Mouse (Mus musculus) MEL (cell line): ENCODE measurements at regions not wholly inside any gene's neighbourhood (a gene's known extent, or its start where the extent isn't known, plus 50 kb on each side); places are given as distances from the start of the nearest gene placed in this dataset.
A peak's percentile ranks its signal among the peaks of the same experiment; 100 is the strongest.

ENCODE experiments used
- DNase-seq: peaks from one replicate; pipeline ENCODE4 v3.0.0; 2011; ENCODE audit warnings: low read depth, low spot score
- H3K27ac ChIP-seq: 2 replicates; pipeline ENCODE4 v1.5.1; 2012; ENCODE audit warnings: low read depth, mild to moderate bottlenecking, control low read depth, low read length, moderate library complexity; ENCODE audit not compliant: control insufficient read depth
- H3K27me3 ChIP-seq, 2 experiments: fragments of 150-350 bp in 1 of 2; sonication (generic) in 1 of 2; 2 replicates each; pipeline ENCODE4 v1.6.1; 2012; ENCODE audit warnings: low read length in 2 of 2, mild to moderate bottlenecking in 2 of 2, improper control_type of control experiment in 1 of 2, moderate library complexity in 1 of 2; ENCODE audit not compliant: insufficient read depth in 2 of 2, control insufficient read depth in 1 of 2
- H3K36me3 ChIP-seq, 2 experiments: 2 replicates each; pipeline ENCODE4 v1.6.1; 2012 to 2014; ENCODE audit warnings: low read length in 2 of 2, improper control_type of control experiment in 1 of 2, inconsistent platforms in 1 of 2, mild to moderate bottlenecking in 1 of 2; ENCODE audit not compliant: insufficient read depth in 2 of 2, control insufficient read depth in 1 of 2
- H3K4me1 ChIP-seq, 2 experiments: fragments of 150-350 bp in 1 of 2; sonication (generic) in 1 of 2; 2 replicates each; pipeline ENCODE4 v1.6.1; 2012; ENCODE audit warnings: low read length in 2 of 2, improper control_type of control experiment in 1 of 2, mild to moderate bottlenecking in 1 of 2; ENCODE audit not compliant: insufficient read depth in 2 of 2, control insufficient read depth in 1 of 2
- H3K4me3 ChIP-seq, 2 experiments: fragments of 150-350 bp in 1 of 2; sonication (generic) in 1 of 2; 2 replicates each; pipeline ENCODE4 v1.5.1; 2012; ENCODE audit warnings: low read depth in 2 of 2, low read length in 2 of 2, mild to moderate bottlenecking in 2 of 2, moderate library complexity in 2 of 2, control low read depth in 1 of 2, improper control_type of control experiment in 1 of 2; ENCODE audit not compliant: control insufficient read depth in 1 of 2, insufficient read depth in 1 of 2
- H3K79me2 ChIP-seq: 2 replicates; pipeline ENCODE4 v1.6.1; 2012; ENCODE audit warnings: mild to moderate bottlenecking, low read length, moderate library complexity; ENCODE audit not compliant: control insufficient read depth, poor library complexity, insufficient read depth
- H3K9ac ChIP-seq: 2 replicates; pipeline ENCODE4 v1.6.1; 2012; ENCODE audit warnings: low read depth, mild to moderate bottlenecking, control low read depth, low read length, moderate library complexity; ENCODE audit not compliant: control insufficient read depth, poor library complexity, severe bottlenecking
- H3K9me3 ChIP-seq: fragments of 150-350 bp; sonication (generic); replicated peaks from 2 replicates; pipeline ENCODE4 v1.6.1; 2012; ENCODE audit warnings: mild to moderate bottlenecking, low read length, improper control_type of control experiment, moderate library complexity; ENCODE audit not compliant: insufficient read depth
- BHLHE40 ChIP-seq: IDR thresholded peaks from 2 replicates; pipeline ENCODE4 v1.6.1; 2012; ENCODE audit warnings: low read depth, mild to moderate bottlenecking, inconsistent platforms, low read length, improper control_type of control experiment, borderline replicate concordance
- CHD1 ChIP-seq: IDR thresholded peaks from 2 replicates; pipeline ENCODE4 v1.6.1; 2012; ENCODE audit warnings: low read depth, mild to moderate bottlenecking, inconsistent platforms, low read length, improper control_type of control experiment
- CHD2 ChIP-seq: IDR thresholded peaks from 2 replicates; pipeline ENCODE4 v1.6.1; 2011; ENCODE audit warnings: low read length, improper control_type of control experiment
- CTCF ChIP-seq, 3 experiments: IDR thresholded peaks in 2 of 3; conservative IDR thresholded peaks in 1 of 3; 2 replicates each; pipeline ENCODE4 v1.5.1; 2011 to 2012; ENCODE audit warnings: low read length in 3 of 3, low read depth in 2 of 3, mild to moderate bottlenecking in 2 of 3, improper control_type of control experiment in 1 of 3, inconsistent platforms in 1 of 3, mixed read lengths in 1 of 3, moderate library complexity in 1 of 3; ENCODE audit not compliant: control insufficient read depth in 1 of 3, insufficient read depth in 1 of 3, poor library complexity in 1 of 3, severe bottlenecking in 1 of 3
- E2F4 ChIP-seq: IDR thresholded peaks from 2 replicates; pipeline ENCODE4 v1.6.1; 2011; ENCODE audit warnings: low read depth, low read length, improper control_type of control experiment, borderline replicate concordance
- ELF1 ChIP-seq: IDR thresholded peaks from 2 replicates; pipeline ENCODE4 v1.6.1; 2014; ENCODE audit warnings: low read depth, mild to moderate bottlenecking, inconsistent platforms, low read length, improper control_type of control experiment, moderate library complexity
- EP300 ChIP-seq, 2 experiments: IDR thresholded peaks; 2 replicates each; pipeline ENCODE4 v1.6.1; 2011; ENCODE audit warnings: improper control_type of control experiment in 2 of 2, low read length in 2 of 2, low read depth in 1 of 2, mild to moderate bottlenecking in 1 of 2
- ETS1 ChIP-seq: IDR thresholded peaks from 2 replicates; pipeline ENCODE4 v1.6.1; 2012; ENCODE audit warnings: low read depth, mild to moderate bottlenecking, inconsistent platforms, low read length, improper control_type of control experiment, moderate library complexity
- GABPA ChIP-seq: IDR thresholded peaks from 2 replicates; pipeline ENCODE4 v1.6.1; 2012; ENCODE audit warnings: low read depth, mild to moderate bottlenecking, inconsistent platforms, low read length, improper control_type of control experiment, moderate library complexity
- HCFC1 ChIP-seq: IDR thresholded peaks from 2 replicates; pipeline ENCODE4 v1.6.1; 2012; ENCODE audit warnings: low read depth, mild to moderate bottlenecking, inconsistent platforms, low read length, improper control_type of control experiment, moderate library complexity
- JUND ChIP-seq: IDR thresholded peaks from 2 replicates; pipeline ENCODE4 v1.6.1; 2011; ENCODE audit warnings: low read depth, mild to moderate bottlenecking, improper control_type of control experiment, low read length
- KAT2A ChIP-seq: conservative IDR thresholded peaks from 2 replicates; pipeline ENCODE4 v1.6.1; 2012; ENCODE audit warnings: low read depth, low read length, improper control_type of control experiment, inconsistent platforms
- MAFK ChIP-seq: IDR thresholded peaks from 2 replicates; pipeline ENCODE4 v1.6.1; 2011; ENCODE audit warnings: low read depth, mild to moderate bottlenecking, low read length, improper control_type of control experiment, borderline replicate concordance
- MAX ChIP-seq: IDR thresholded peaks from 2 replicates; pipeline ENCODE4 v1.6.1; 2011; ENCODE audit warnings: low read length, improper control_type of control experiment
- MAZ ChIP-seq: IDR thresholded peaks from 2 replicates; pipeline ENCODE4 v1.6.1; 2012; ENCODE audit warnings: low read depth, mild to moderate bottlenecking, inconsistent platforms, low read length, improper control_type of control experiment
- MEF2A ChIP-seq: IDR thresholded peaks from 2 replicates; pipeline ENCODE4 v1.6.1; 2014; ENCODE audit warnings: low read depth, mild to moderate bottlenecking, inconsistent platforms, low read length, improper control_type of control experiment; ENCODE audit not compliant: poor library complexity, insufficient replicate concordance, severe bottlenecking; ENCODE audit errors: extremely low read depth
- MXI1 ChIP-seq: IDR thresholded peaks from 2 replicates; pipeline ENCODE4 v1.6.1; 2011; ENCODE audit warnings: mild to moderate bottlenecking, low read depth, low read length, improper control_type of control experiment
- MYB ChIP-seq: IDR thresholded peaks from 2 replicates; pipeline ENCODE4 v1.6.1; 2011; ENCODE audit warnings: mild to moderate bottlenecking, low read depth, low read length, improper control_type of control experiment
- MYC ChIP-seq: IDR thresholded peaks from 2 replicates; pipeline ENCODE4 v1.6.1; 2011; ENCODE audit warnings: low read depth, mild to moderate bottlenecking, low read length, improper control_type of control experiment, moderate library complexity
- NELFE ChIP-seq: IDR thresholded peaks from 2 replicates; pipeline ENCODE4 v1.6.1; 2011; ENCODE audit warnings: low read depth, low read length, improper control_type of control experiment
- NRF1 ChIP-seq: IDR thresholded peaks from 2 replicates; pipeline ENCODE4 v1.6.1; 2014; ENCODE audit warnings: low read depth, mild to moderate bottlenecking, inconsistent platforms, low read length, improper control_type of control experiment, moderate library complexity; ENCODE audit not compliant: poor library complexity, insufficient read depth, severe bottlenecking
- POLR2A ChIP-seq, 2 experiments: IDR thresholded peaks; 2 replicates each; pipeline ENCODE4 v1.6.1; 2011 to 2012; ENCODE audit warnings: low read length in 2 of 2, mild to moderate bottlenecking in 2 of 2, control low read depth in 1 of 2, improper control_type of control experiment in 1 of 2, low read depth in 1 of 2, moderate library complexity in 1 of 2; ENCODE audit not compliant: control insufficient read depth in 1 of 2, insufficient read depth in 1 of 2, poor library complexity in 1 of 2
- POLR2AphosphoS2 ChIP-seq: IDR thresholded peaks from 2 replicates; pipeline ENCODE4 v1.6.1; 2011; ENCODE audit warnings: low read length, improper control_type of control experiment
- POLR2AphosphoS5 ChIP-seq: IDR thresholded peaks from 2 replicates; pipeline ENCODE4 v1.6.1; 2012; ENCODE audit warnings: low read depth, borderline replicate concordance, mild to moderate bottlenecking, inconsistent platforms, low read length, moderate library complexity, mixed read lengths
- RAD21 ChIP-seq: IDR thresholded peaks from 2 replicates; pipeline ENCODE4 v1.6.1; 2011; ENCODE audit warnings: mild to moderate bottlenecking, low read depth, low read length, improper control_type of control experiment
- RCOR1 ChIP-seq: IDR thresholded peaks from 2 replicates; pipeline ENCODE4 v1.6.1; 2012; ENCODE audit warnings: low read depth, mild to moderate bottlenecking, inconsistent platforms, low read length, improper control_type of control experiment
- SIN3A ChIP-seq: IDR thresholded peaks from 2 replicates; pipeline ENCODE4 v1.6.1; 2012; ENCODE audit warnings: low read length, improper control_type of control experiment, inconsistent platforms
- SMC3 ChIP-seq: IDR thresholded peaks from 2 replicates; pipeline ENCODE4 v1.6.1; 2011; ENCODE audit warnings: low read depth, low read length, improper control_type of control experiment
- TAL1 ChIP-seq: IDR thresholded peaks from 2 replicates; pipeline ENCODE4 v1.6.1; 2012; ENCODE audit warnings: mild to moderate bottlenecking, inconsistent platforms, low read length, moderate library complexity, mixed read lengths
- TBP ChIP-seq: IDR thresholded peaks from 2 replicates; pipeline ENCODE4 v1.8.0; 2011; ENCODE audit warnings: low read depth, low read length, improper control_type of control experiment
- TCF12 ChIP-seq: IDR thresholded peaks from 2 replicates; pipeline ENCODE4 v1.6.1; 2014; ENCODE audit warnings: low read depth, mild to moderate bottlenecking, inconsistent platforms, low read length, improper control_type of control experiment, moderate library complexity
- UBTF ChIP-seq: IDR thresholded peaks from 2 replicates; pipeline ENCODE4 v1.6.1; 2012; ENCODE audit warnings: low read depth, mild to moderate bottlenecking, inconsistent platforms, low read length, improper control_type of control experiment, moderate library complexity, borderline replicate concordance; ENCODE audit not compliant: insufficient read depth
- USF1 ChIP-seq: IDR thresholded peaks from 2 replicates; pipeline ENCODE4 v1.6.1; 2014; ENCODE audit warnings: low read depth, mild to moderate bottlenecking, inconsistent platforms, low read length, improper control_type of control experiment, moderate library complexity
- USF2 ChIP-seq, 2 experiments: IDR thresholded peaks; 2 replicates each; pipeline ENCODE4 v1.6.1; 2011 to 2012; ENCODE audit warnings: improper control_type of control experiment in 2 of 2, low read length in 2 of 2, borderline replicate concordance in 1 of 2, inconsistent platforms in 1 of 2, low read depth in 1 of 2, mild to moderate bottlenecking in 1 of 2; ENCODE audit not compliant: insufficient read depth in 1 of 2
- ZC3H11A ChIP-seq: IDR thresholded peaks from 2 replicates; pipeline ENCODE4 v1.6.1; 2012; ENCODE audit warnings: low read depth, mild to moderate bottlenecking, inconsistent platforms, low read length, improper control_type of control experiment
- ZKSCAN1 ChIP-seq: IDR thresholded peaks from 2 replicates; pipeline ENCODE4 v1.6.1; 2012; ENCODE audit warnings: low read depth, mild to moderate bottlenecking, inconsistent platforms, low read length, improper control_type of control experiment, moderate library complexity
- ZMIZ1 ChIP-seq: IDR thresholded peaks from 2 replicates; pipeline ENCODE4 v1.6.1; 2012; ENCODE audit warnings: low read depth, mild to moderate bottlenecking, inconsistent platforms, low read length, improper control_type of control experiment, moderate library complexity
- ZNF384 ChIP-seq: IDR thresholded peaks from 2 replicates; pipeline ENCODE4 v1.6.1; 2012; ENCODE audit warnings: low read depth, mild to moderate bottlenecking, inconsistent platforms, low read length, improper control_type of control experiment

GRCm38 (mm10) chr7:113140011-113140438, 67.2 kb upstream of the Arntl start:
- Histone ChIP-seq H3K27ac (peak overlapping the region; percentile 100), H3K36me3 (peaks cover 0 to 16% of the 10 kb centered on the region in 2 experiments; a peak in 2 of 4 replicates), H3K79me2 (no peaks in the 10 kb centered on the region), H3K4me3 (peak overlapping the region in 1 of 2 experiments; percentile 28; a peak in 2 of 4 replicates), H3K4me1 (peaks cover 15 to 23% of the 10 kb centered on the region in 2 experiments), H3K27me3 (no peaks in the 10 kb centered on the region), H3K9me3 (no peaks in the 10 kb centered on the region), H3K9ac (peak overlapping the region; percentile 79)
- DNase-seq = peak; percentile 89
- TF ChIP-seq KAT2A (peak; percentile 45; the same call in 1 of the 2 replicates), MAX (no peak), E2F4 (no peak), ZNF384 (no peak), ETS1 (peak; percentile 85), JUND (peak; percentile 97), RCOR1 (peak; percentile 91), BHLHE40 (0 out of 2 replicates have a peak, but pooled peaks have one; percentile 16), CHD1 (no peak), HCFC1 (no peak), NRF1 (no peak), GABPA (no peak), SIN3A (peak; percentile 57), ZMIZ1 (no peak), NELFE (peak; percentile 27; the same call in 1 of the 2 replicates), MXI1 (no peak), CHD2 (no peak), MAFK (no peak), POLR2A (IDR thresholded peaks at IDR 0.05; ENCODE audit: control insufficient read depth in 1 of 2, insufficient read depth in 1 of 2, low read depth in 1 of 2, low read length in 2 of 2, poor library complexity in 1 of 2) (no peak), MAZ (no peak), USF1 (no peak), CTCF (IDR thresholded peaks at IDR 0.05 in 2 of 3, conservative IDR thresholded peaks at IDR 0.05 in 1 of 3; ENCODE audit: control insufficient read depth in 1 of 3, insufficient read depth in 1 of 3, low read depth in 2 of 3, low read length in 3 of 3, poor library complexity in 1 of 3, severe bottlenecking in 1 of 3) (no peak), ZKSCAN1 (no peak), POLR2AphosphoS2 (no peak), UBTF (no peak), SMC3 (no peak), USF2 (IDR thresholded peaks at IDR 0.05; ENCODE audit: borderline replicate concordance in 1 of 2, insufficient read depth in 1 of 2, low read depth in 1 of 2, low read length in 2 of 2) (no peak), RAD21 (no peak), TAL1 (no peak), MYC (no peak), MEF2A (no peak), MYB (no peak), POLR2AphosphoS5 (no peak), ZC3H11A (no peak), TCF12 (peak; percentile 58; the same call in 1 of the 2 replicates), EP300 (IDR thresholded peaks at IDR 0.05; ENCODE audit: low read depth in 1 of 2, low read length in 2 of 2) (peak; percentile 86 to 91), TBP (0 out of 2 replicates have a peak, but pooled peaks have one; percentile 33), ELF1 (no peak)
